Mouse (Mus musculus) stomach, embryonic 16.5 days (tissue): ENCODE measurements around the gene 3110018I06Rik. TPM values are rescaled to one million over a fixed set of nuclear protein-coding genes. Genes with fewer than 3 reads are reported as not detected.

ENCODE experiments used
- ATAC-seq: fragments of 200-750 bp; cut with Nextera tagmentation; 2 replicates; pipeline ENCODE4 v1.8.0; 2017; ENCODE audit warnings: moderate number of reproducible peaks, moderate TSS enrichment; ENCODE audit not compliant: insufficient read depth, low FRiP score
- H3K27ac ChIP-seq: fragments of 300-500 bp; sonication (generic); 2 replicates; pipeline ENCODE4 v1.5.1; 2014; ENCODE audit warnings: low read length
- H3K27me3 ChIP-seq: fragments of 300-500 bp; sonication (generic); 2 replicates; pipeline ENCODE4 v1.6.1; 2014; ENCODE audit warnings: low read length, control low read depth, mixed read lengths; ENCODE audit not compliant: control insufficient read depth, insufficient read depth
- H3K36me3 ChIP-seq: fragments of 300-500 bp; sonication (generic); 2 replicates; pipeline ENCODE4 v1.6.1; 2014; ENCODE audit warnings: low read length; ENCODE audit not compliant: control insufficient read depth, insufficient read depth
- H3K4me1 ChIP-seq: fragments of 300-500 bp; sonication (generic); 2 replicates; pipeline ENCODE4 v1.6.1; 2014; ENCODE audit warnings: low read length, control low read depth, mixed read lengths; ENCODE audit not compliant: control insufficient read depth, insufficient read depth
- H3K4me2 ChIP-seq: fragments of 300-500 bp; sonication (generic); 2 replicates; pipeline ENCODE4 v1.6.1; 2014; ENCODE audit warnings: low read depth, low read length, mixed read lengths
- H3K4me3 ChIP-seq: fragments of 300-500 bp; sonication (generic); replicated peaks from 2 replicates; pipeline ENCODE4 v1.5.1; 2014; ENCODE audit warnings: mild to moderate bottlenecking, low read length
- H3K9ac ChIP-seq: fragments of 300-500 bp; sonication (generic); 2 replicates; pipeline ENCODE4 v1.6.1; 2014; ENCODE audit warnings: low read length
- H3K9me3 ChIP-seq: fragments of 300-500 bp; sonication (generic); replicated peaks from 2 replicates; pipeline ENCODE4 v1.6.1; 2016; ENCODE audit warnings: low read length, control low read depth; ENCODE audit not compliant: control insufficient read depth
- WGBS: fragments of 180-500 bp; shearing (Covaris S2); extraction: QIAGEN DNeasy Blood & Tissue Kit; methylation state at CpG from one replicate; pipeline ENCODE4 v1.1.7; 2014; 5-methylcytosine and 5-hydroxymethylcytosine counted together
- polyA plus RNA-seq: library from polyadenylated mRNA; unstranded; fragments of >200 nt; fragmentation: Nextera tagmentation; extraction: Ambion mirVana; gene quantifications from 2 replicates; pipeline ENCODE4 v1.2.1, GENCODE M21; 2015

Gene 3110018I06Rik
- not detected in 2 replicates for polyA plus RNA-seq

GRCm38 (mm10) chr12:107488371-107488770 lies at the start of gene 3110018I06Rik:
Gene 3110018I06Rik, plus strand, starts transcription at chr12:107488632.
- H3K4me1 ChIP-seq, result no peaks in the 10 kb centered on the region
- no peaks in the 10 kb centered on the region for H3K9me3 ChIP-seq
- no peak within 1 kb of the TSS for H3K9ac ChIP-seq
- ATAC-seq, result no peak
- H3K4me3 ChIP-seq, result no peak within 1 kb of the TSS
- H3K4me2 ChIP-seq, result no peak within 1 kb of the TSS
- H3K27ac ChIP-seq, result no peak within 1 kb of the TSS
- 72% methylated on average over 6 of the region's 6 CpGs for WGBS
- no peaks in the 10 kb centered on the region for H3K27me3 ChIP-seq
- H3K36me3 ChIP-seq, result no peaks in the 10 kb centered on the region

GRCm38 (mm10) chr12:107444681-107445080 lies 43.8 kb upstream of the 3110018I06Rik start:
- no peaks in the 10 kb centered on the region for H3K4me1 ChIP-seq
- H3K9ac ChIP-seq, result no peak overlapping the region
- H3K36me3 ChIP-seq, result no peaks in the 10 kb centered on the region
- no peaks in the 10 kb centered on the region for H3K9me3 ChIP-seq
- 76% methylated on average over 7 of the region's 7 CpGs for WGBS
- H3K4me3 ChIP-seq, result no peak overlapping the region
- H3K27me3 ChIP-seq, result no peaks in the 10 kb centered on the region
- no peak overlapping the region for H3K4me2 ChIP-seq
- no peak for ATAC-seq
- H3K27ac ChIP-seq, result no peak overlapping the region

DNA sequence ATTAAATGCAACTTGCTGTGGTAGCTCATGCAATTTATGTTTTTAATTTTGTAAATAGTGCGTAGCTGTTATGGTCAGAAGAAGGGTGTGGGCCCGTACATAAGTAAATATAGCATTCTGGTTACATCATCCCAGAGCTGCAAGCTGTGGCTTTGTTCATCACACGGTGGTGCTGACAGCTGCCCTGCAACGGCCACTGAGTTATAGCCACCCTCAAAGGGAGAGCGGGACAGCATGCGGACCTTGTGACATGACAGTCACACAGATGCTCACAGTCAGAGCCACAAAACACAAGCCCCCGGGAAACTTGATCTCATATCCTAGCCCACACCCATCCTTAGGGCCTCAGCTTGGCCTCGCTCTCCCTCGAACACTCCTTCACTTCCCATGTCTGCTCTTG lies 30.6 kb upstream of the 3110018I06Rik start:
- no peak overlapping the region for H3K27ac ChIP-seq
- ATAC-seq, result no peak
- no peaks in the 10 kb centered on the region for H3K9me3 ChIP-seq
- no peak overlapping the region for H3K9ac ChIP-seq
- WGBS, result 70% methylated on average over 9 of the region's 9 CpGs
- no peak overlapping the region for H3K4me2 ChIP-seq
- no peaks in the 10 kb centered on the region for H3K27me3 ChIP-seq
- H3K4me1 ChIP-seq, result no peaks in the 10 kb centered on the region
- no peaks in the 10 kb centered on the region for H3K36me3 ChIP-seq
- no peak overlapping the region for H3K4me3 ChIP-seq

DNA sequence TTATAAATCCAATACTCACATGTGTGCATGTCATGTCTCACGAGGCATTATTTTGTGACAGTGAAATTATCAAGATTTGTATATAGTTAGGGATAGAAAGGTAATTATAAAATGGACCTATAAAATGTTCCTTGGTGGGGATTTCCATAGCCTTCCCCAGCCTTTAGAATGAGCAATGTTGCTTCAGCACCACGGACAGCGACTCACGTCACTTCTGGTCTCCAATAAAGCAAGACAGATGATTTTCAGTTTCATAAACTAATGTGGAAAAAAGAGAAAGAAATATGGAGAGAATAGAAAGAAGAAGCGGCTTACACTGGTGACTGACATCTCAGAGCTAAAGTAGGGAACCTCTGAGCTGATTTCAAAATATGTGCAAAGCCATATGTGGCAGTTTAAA lies 23.7 kb upstream of the 3110018I06Rik start:
- Histone ChIP-seq H3K4me3 (no peak overlapping the region), H3K9ac (no peak overlapping the region), H3K4me1 (no peaks in the 10 kb centered on the region), H3K27me3 (no peaks in the 10 kb centered on the region), H3K36me3 (no peaks in the 10 kb centered on the region), H3K9me3 (no peaks in the 10 kb centered on the region), H3K27ac (no peak overlapping the region), H3K4me2 (no peak overlapping the region)
- WGBS, result 10% methylated on average over 5 of the region's 5 CpGs
- no peak for ATAC-seq

DNA sequence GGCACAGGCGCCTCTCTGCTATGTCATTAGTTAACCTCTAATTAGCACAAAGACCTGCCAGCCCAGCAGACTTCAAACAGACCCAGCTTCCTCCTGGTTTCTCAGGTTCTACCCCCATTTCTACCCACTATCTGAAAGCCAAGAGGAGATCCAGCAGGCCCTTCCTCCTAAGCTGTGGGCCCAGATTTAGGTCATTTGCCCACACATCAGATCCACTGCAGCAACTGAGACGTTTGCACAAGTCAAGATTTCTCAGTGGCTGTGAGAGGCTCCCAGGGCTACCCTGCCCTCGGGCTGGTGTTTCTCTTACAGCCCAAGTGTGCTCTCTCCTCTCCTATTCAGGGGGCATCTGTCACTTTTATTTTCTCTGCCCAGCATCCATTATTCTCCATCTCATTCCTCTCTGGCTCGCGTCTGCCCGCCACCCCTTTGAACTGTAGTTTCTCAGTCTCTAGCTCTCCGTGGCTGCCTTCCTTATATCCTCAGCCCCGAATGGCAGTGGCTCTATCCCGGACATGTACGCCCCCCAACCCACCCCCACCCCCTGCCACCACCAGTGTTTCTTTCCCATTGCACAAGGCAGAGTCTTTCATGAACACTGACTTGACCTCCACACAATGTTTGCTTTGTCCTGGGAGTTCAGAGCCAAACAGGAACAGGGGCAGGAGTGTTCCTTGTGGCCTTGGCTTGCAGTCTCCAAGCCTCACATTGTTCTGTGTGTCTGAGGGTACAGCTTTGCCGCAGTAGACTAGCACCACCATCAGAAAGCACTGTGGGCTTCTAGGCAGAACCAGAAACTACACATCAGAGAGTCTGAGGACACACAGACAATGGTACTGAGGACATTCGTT lies 11.8 kb upstream of the 3110018I06Rik start:
- no peak overlapping the region for H3K27ac ChIP-seq
- no peaks in the 10 kb centered on the region for H3K4me1 ChIP-seq
- no peak overlapping the region for H3K4me3 ChIP-seq
- H3K27me3 ChIP-seq, result no peaks in the 10 kb centered on the region
- no peak overlapping the region for H3K9ac ChIP-seq
- no peaks in the 10 kb centered on the region for H3K9me3 ChIP-seq
- H3K36me3 ChIP-seq, result no peaks in the 10 kb centered on the region
- ATAC-seq, result no peak
- no peak overlapping the region for H3K4me2 ChIP-seq
- WGBS, result 59% methylated on average over 12 of the region's 12 CpGs

DNA sequence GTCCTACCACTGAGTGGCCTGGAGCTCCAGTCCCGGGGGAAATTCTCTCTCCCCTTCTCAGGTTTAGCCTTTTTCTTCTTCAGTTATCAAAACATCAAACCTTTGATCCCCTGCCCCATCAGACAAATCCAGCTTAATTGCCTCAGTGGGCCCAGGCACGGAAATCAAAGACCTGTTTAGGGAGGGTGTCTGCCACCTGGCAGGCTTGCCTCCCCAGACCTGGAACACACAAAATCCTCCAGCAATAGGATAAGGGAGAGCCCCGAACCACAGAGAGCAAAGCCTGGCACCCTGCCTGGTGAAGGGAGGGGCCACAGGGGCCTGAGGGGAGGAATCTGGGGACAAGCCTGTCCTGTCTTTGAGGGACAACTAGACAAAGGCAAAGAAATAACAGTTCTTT lies 9.1 kb upstream of the 3110018I06Rik start:
- Histone ChIP-seq H3K27me3 (no peaks in the 10 kb centered on the region), H3K36me3 (no peaks in the 10 kb centered on the region), H3K9me3 (no peaks in the 10 kb centered on the region), H3K9ac (no peak overlapping the region), H3K27ac (no peak overlapping the region), H3K4me1 (no peaks in the 10 kb centered on the region), H3K4me2 (no peak overlapping the region), H3K4me3 (no peak overlapping the region)
- 13% methylated on average over 3 of the region's 3 CpGs for WGBS
- no peak for ATAC-seq

GRCm38 (mm10) chr12:107483031-107483430 lies 5.4 kb upstream of the 3110018I06Rik start:
- no peaks in the 10 kb centered on the region for H3K4me1 ChIP-seq
- no peaks in the 10 kb centered on the region for H3K9me3 ChIP-seq
- H3K4me2 ChIP-seq, result no peak overlapping the region
- H3K27ac ChIP-seq, result no peak overlapping the region
- H3K9ac ChIP-seq, result no peak overlapping the region
- WGBS, result 72% methylated on average over 5 of the region's 5 CpGs
- no peaks in the 10 kb centered on the region for H3K36me3 ChIP-seq
- no peaks in the 10 kb centered on the region for H3K27me3 ChIP-seq
- H3K4me3 ChIP-seq, result no peak overlapping the region
- ATAC-seq, result no peak

DNA sequence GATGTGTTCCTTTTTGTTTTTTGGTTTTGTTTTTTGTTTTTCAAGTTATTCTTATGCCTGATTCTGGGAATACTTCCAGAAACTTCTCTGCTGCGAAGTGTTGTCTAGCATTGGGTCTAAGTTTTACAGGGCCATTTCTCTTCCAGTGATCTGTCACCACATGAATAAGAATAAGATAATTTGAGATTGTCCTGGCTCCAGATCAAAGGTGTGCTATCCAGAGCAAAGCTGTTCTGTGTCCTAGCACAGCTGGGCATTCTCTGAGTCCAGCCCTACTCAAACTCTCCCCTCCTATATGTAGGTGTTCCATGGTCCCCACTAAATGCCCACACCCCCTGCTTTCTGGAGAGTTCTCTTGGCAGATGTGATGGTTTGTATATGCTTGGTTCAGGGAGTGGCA lies 2.9 kb downstream of the 3110018I06Rik start:
- ATAC-seq, result no peak
- Histone ChIP-seq H3K27ac (no peak overlapping the region), H3K4me2 (no peak overlapping the region), H3K4me3 (no peak overlapping the region), H3K27me3 (no peaks in the 10 kb centered on the region), H3K9me3 (no peaks in the 10 kb centered on the region), H3K4me1 (no peaks in the 10 kb centered on the region), H3K36me3 (no peaks in the 10 kb centered on the region), H3K9ac (no peak overlapping the region)
- 67% methylated on average over 1 of the region's 1 CpGs for WGBS

DNA sequence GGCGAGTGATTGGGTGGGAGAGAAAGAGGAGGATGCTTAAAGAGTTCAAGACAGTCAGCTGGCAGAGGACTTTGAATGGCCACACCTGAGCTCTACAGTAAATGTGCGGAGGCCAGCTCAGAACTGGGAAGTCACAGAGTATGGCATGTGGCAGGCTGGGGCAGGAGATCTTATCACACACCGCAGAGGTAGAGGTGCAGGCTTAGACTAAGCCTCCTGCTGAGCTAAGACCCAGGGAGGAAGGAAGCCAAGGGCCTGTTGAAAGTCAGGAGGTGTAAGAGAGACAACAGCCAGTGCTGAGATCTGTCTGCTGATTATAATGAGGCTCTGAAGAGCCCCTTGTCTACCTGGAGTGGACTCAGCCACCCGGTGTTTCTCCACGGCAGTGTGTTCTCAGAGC lies 8.5 kb downstream of the 3110018I06Rik start:
- ATAC-seq, result no peak
- WGBS, result 77% methylated on average over 5 of the region's 5 CpGs
- H3K27ac ChIP-seq, result no peak overlapping the region
- H3K9ac ChIP-seq, result no peak overlapping the region
- H3K36me3 ChIP-seq, result no peaks in the 10 kb centered on the region
- H3K4me3 ChIP-seq, result no peak overlapping the region
- H3K4me2 ChIP-seq, result no peak overlapping the region
- no peaks in the 10 kb centered on the region for H3K9me3 ChIP-seq
- H3K27me3 ChIP-seq, result no peaks in the 10 kb centered on the region
- H3K4me1 ChIP-seq, result no peaks in the 10 kb centered on the region
